Mouse (Mus musculus) stomach, embryonic 16.5 days (tissue): ENCODE measurements around the gene Sh3rf3. TPM values are rescaled to one million over a fixed set of nuclear protein-coding genes. Genes with fewer than 3 reads are reported as not detected.
"Not testable (repeated sequence)": the region's sequence is repeated elsewhere in the genome, so short reads cannot be mapped to it uniquely, and the experiment has no call there.

Source experiments
- ATAC-seq: fragments of 200-750 bp; cut with Nextera tagmentation; 2 replicates; pipeline ENCODE4 v1.8.0; 2017; ENCODE audit warnings: moderate number of reproducible peaks, moderate TSS enrichment; ENCODE audit not compliant: insufficient read depth, low FRiP score
- H3K27ac ChIP-seq: fragments of 300-500 bp; sonication (generic); 2 replicates; pipeline ENCODE4 v1.5.1; 2014; ENCODE audit warnings: low read length
- H3K27me3 ChIP-seq: fragments of 300-500 bp; sonication (generic); 2 replicates; pipeline ENCODE4 v1.6.1; 2014; ENCODE audit warnings: low read length, control low read depth, mixed read lengths; ENCODE audit not compliant: control insufficient read depth, insufficient read depth
- H3K36me3 ChIP-seq: fragments of 300-500 bp; sonication (generic); 2 replicates; pipeline ENCODE4 v1.6.1; 2014; ENCODE audit warnings: low read length; ENCODE audit not compliant: control insufficient read depth, insufficient read depth
- H3K4me1 ChIP-seq: fragments of 300-500 bp; sonication (generic); 2 replicates; pipeline ENCODE4 v1.6.1; 2014; ENCODE audit warnings: low read length, control low read depth, mixed read lengths; ENCODE audit not compliant: control insufficient read depth, insufficient read depth
- H3K4me2 ChIP-seq: fragments of 300-500 bp; sonication (generic); 2 replicates; pipeline ENCODE4 v1.6.1; 2014; ENCODE audit warnings: low read depth, low read length, mixed read lengths
- H3K4me3 ChIP-seq: fragments of 300-500 bp; sonication (generic); replicated peaks from 2 replicates; pipeline ENCODE4 v1.5.1; 2014; ENCODE audit warnings: mild to moderate bottlenecking, low read length
- H3K9ac ChIP-seq: fragments of 300-500 bp; sonication (generic); 2 replicates; pipeline ENCODE4 v1.6.1; 2014; ENCODE audit warnings: low read length
- H3K9me3 ChIP-seq: fragments of 300-500 bp; sonication (generic); replicated peaks from 2 replicates; pipeline ENCODE4 v1.6.1; 2016; ENCODE audit warnings: low read length, control low read depth; ENCODE audit not compliant: control insufficient read depth
- WGBS: fragments of 180-500 bp; shearing (Covaris S2); extraction: QIAGEN DNeasy Blood & Tissue Kit; methylation state at CpG from one replicate; pipeline ENCODE4 v1.1.7; 2014; 5-methylcytosine and 5-hydroxymethylcytosine counted together
- polyA plus RNA-seq: library from polyadenylated mRNA; unstranded; fragments of >200 nt; fragmentation: Nextera tagmentation; extraction: Ambion mirVana; gene quantifications from 2 replicates; pipeline ENCODE4 v1.2.1, GENCODE M21; 2015

Gene Sh3rf3
- polyA plus RNA-seq, 1 experiment from 2014 or later, result 0.79 TPM

- H3K4me2 ChIP-seq, result no peak overlapping the region
- no peak for ATAC-seq
- no peak overlapping the region for H3K4me3 ChIP-seq
- no peak overlapping the region for H3K27ac ChIP-seq
- H3K36me3 ChIP-seq, result no peaks in the 10 kb centered on the region
- 69% methylated on average over 7 of the region's 7 CpGs for WGBS
- no peaks in the 10 kb centered on the region for H3K27me3 ChIP-seq
- no peak overlapping the region for H3K9ac ChIP-seq
- no peaks in the 10 kb centered on the region for H3K4me1 ChIP-seq
- no peaks in the 10 kb centered on the region for H3K9me3 ChIP-seq
Observed at GRCm38 (mm10) chr10:59090622-59090971, 277.4 kb downstream of the Sh3rf3 start.

- WGBS, result 85% methylated on average over 8 of the region's 8 CpGs
- no peak for ATAC-seq
Observed at GRCm38 (mm10) chr10:59091556-59091955, 278.4 kb downstream of the Sh3rf3 start.

GRCm38 (mm10) chr10:59091988-59092387 lies 278.8 kb downstream of the Sh3rf3 start:
- no peak overlapping the region for H3K9ac ChIP-seq
- ATAC-seq, result no peak
- WGBS, result 88% methylated on average over 7 of the region's 7 CpGs
- no peaks in the 10 kb centered on the region for H3K9me3 ChIP-seq
- H3K4me3 ChIP-seq, result no peak overlapping the region
- no peaks in the 10 kb centered on the region for H3K27me3 ChIP-seq
- H3K4me1 ChIP-seq, result no peaks in the 10 kb centered on the region
- H3K4me2 ChIP-seq, result no peak overlapping the region
- no peak overlapping the region for H3K27ac ChIP-seq
- no peaks in the 10 kb centered on the region for H3K36me3 ChIP-seq

More at GRCm38 (mm10) chr10:59091556-59091955, 278.4 kb downstream of the Sh3rf3 start:
- H3K9ac ChIP-seq, result no peak overlapping the region
- no peak overlapping the region for H3K27ac ChIP-seq
- H3K9me3 ChIP-seq, result no peaks in the 10 kb centered on the region
- no peaks in the 10 kb centered on the region for H3K27me3 ChIP-seq
- no peaks in the 10 kb centered on the region for H3K36me3 ChIP-seq
- no peaks in the 10 kb centered on the region for H3K4me1 ChIP-seq
- H3K4me3 ChIP-seq, result no peak overlapping the region
- no peak overlapping the region for H3K4me2 ChIP-seq

- not testable (repeated sequence) for ATAC-seq, H3K36me3 ChIP-seq, H3K27ac ChIP-seq, H3K4me1 ChIP-seq, H3K4me2 ChIP-seq, H3K27me3 ChIP-seq, H3K9ac ChIP-seq, H3K9me3 ChIP-seq, H3K4me3 ChIP-seq
- 89% methylated on average over 5 of the region's 5 CpGs for WGBS
Observed at GRCm38 (mm10) chr10:59103076-59103475, 289.9 kb downstream of the Sh3rf3 start.

- no peak for ATAC-seq
- 85% methylated on average over 5 of the region's 5 CpGs for WGBS
Observed at GRCm38 (mm10) chr10:59104683-59105082, 291.5 kb downstream of the Sh3rf3 start.

GRCm38 (mm10) chr10:59105885-59106284 lies 292.7 kb downstream of the Sh3rf3 start:
- Histone ChIP-seq H3K36me3 (no peaks in the 10 kb centered on the region), H3K4me1 (no peaks in the 10 kb centered on the region), H3K27ac (no peak overlapping the region), H3K4me2 (no peak overlapping the region), H3K4me3 (no peak overlapping the region), H3K9me3 (no peaks in the 10 kb centered on the region), H3K9ac (no peak overlapping the region), H3K27me3 (peaks cover 4% of the 10 kb centered on the region; the same call in 1 of the 2 replicates)
- 65% methylated on average over 8 of the region's 8 CpGs for WGBS
- no peak for ATAC-seq

More at GRCm38 (mm10) chr10:59104683-59105082, 291.5 kb downstream of the Sh3rf3 start:
- no peaks in the 10 kb centered on the region for H3K9me3 ChIP-seq
- H3K4me1 ChIP-seq, result no peaks in the 10 kb centered on the region
- no peak overlapping the region for H3K27ac ChIP-seq
- no peak overlapping the region for H3K9ac ChIP-seq
- no peak overlapping the region for H3K4me2 ChIP-seq
- H3K36me3 ChIP-seq, result no peaks in the 10 kb centered on the region
- H3K27me3 ChIP-seq, result peaks cover 4% of the 10 kb centered on the region; the same call in 1 of the 2 replicates
- H3K4me3 ChIP-seq, result no peak overlapping the region

GRCm38 (mm10) chr10:59106644-59107043 lies 293.5 kb downstream of the Sh3rf3 start:
- Histone ChIP-seq H3K9ac (no peak overlapping the region), H3K9me3 (no peaks in the 10 kb centered on the region)
- WGBS, result 81% methylated on average over 3 of the region's 3 CpGs

GRCm38 (mm10) chr10:59109015-59109414 lies 295.9 kb downstream of the Sh3rf3 start:
- H3K9me3 ChIP-seq, result no peaks in the 10 kb centered on the region
- H3K9ac ChIP-seq, result no peak overlapping the region
- no peak overlapping the region for H3K4me2 ChIP-seq
- H3K4me3 ChIP-seq, result no peak overlapping the region
- no peak for ATAC-seq
- no peaks in the 10 kb centered on the region for H3K4me1 ChIP-seq
- WGBS, result 29% methylated on average over 2 of the region's 2 CpGs
- no peak overlapping the region for H3K27ac ChIP-seq
- no peaks in the 10 kb centered on the region for H3K27me3 ChIP-seq
- no peaks in the 10 kb centered on the region for H3K36me3 ChIP-seq

More at GRCm38 (mm10) chr10:59106644-59107043, 293.5 kb downstream of the Sh3rf3 start:
- H3K4me3 ChIP-seq, result no peak overlapping the region
- ATAC-seq, result no peak
- H3K27me3 ChIP-seq, result peaks cover 4% of the 10 kb centered on the region; the same call in 1 of the 2 replicates
- no peak overlapping the region for H3K4me2 ChIP-seq
- H3K36me3 ChIP-seq, result no peaks in the 10 kb centered on the region
- H3K4me1 ChIP-seq, result no peaks in the 10 kb centered on the region
- no peak overlapping the region for H3K27ac ChIP-seq

- Histone ChIP-seq H3K36me3 (no peaks in the 10 kb centered on the region), H3K9ac (no peak overlapping the region), H3K27ac (no peak overlapping the region), H3K4me2 (no peak overlapping the region), H3K4me1 (no peaks in the 10 kb centered on the region), H3K4me3 (no peak overlapping the region), H3K27me3 (no peaks in the 10 kb centered on the region), H3K9me3 (no peaks in the 10 kb centered on the region)
- no peak for ATAC-seq
- WGBS, result 93% methylated on average over 7 of the region's 7 CpGs
Observed at GRCm38 (mm10) chr10:59110386-59110785, 297.2 kb downstream of the Sh3rf3 start.

- no peak for ATAC-seq
- H3K36me3 ChIP-seq, result no peaks in the 10 kb centered on the region
- no peak overlapping the region for H3K4me3 ChIP-seq
- no peak overlapping the region for H3K4me2 ChIP-seq
- no peak overlapping the region for H3K9ac ChIP-seq
- no peaks in the 10 kb centered on the region for H3K4me1 ChIP-seq
- no peaks in the 10 kb centered on the region for H3K9me3 ChIP-seq
- H3K27me3 ChIP-seq, result no peaks in the 10 kb centered on the region
- 80% methylated on average over 8 of the region's 8 CpGs for WGBS
- no peak overlapping the region for H3K27ac ChIP-seq
Observed at GRCm38 (mm10) chr10:59112755-59113154, 299.6 kb downstream of the Sh3rf3 start.
